16 mouse cellular contexts compared by ENCODE assay signal in the genomic region with DNA sequence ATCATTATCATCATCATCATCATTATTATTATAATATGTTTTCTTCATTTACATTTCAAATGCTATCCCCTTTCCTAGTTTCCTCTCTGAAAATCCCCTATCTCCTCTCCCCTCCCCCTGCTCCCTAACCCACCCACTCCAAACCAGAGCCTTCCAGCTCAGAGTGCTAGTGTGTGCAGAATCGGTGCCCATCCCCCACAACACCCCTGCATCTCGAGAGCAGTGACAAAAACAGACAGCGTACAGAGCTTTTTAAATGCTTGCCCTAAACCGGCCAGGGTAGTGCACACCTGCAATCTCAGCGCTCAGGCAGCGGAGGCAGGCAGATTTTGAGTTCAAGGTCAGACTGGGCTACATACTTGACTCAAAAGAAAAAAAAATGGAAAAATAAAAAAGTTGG. TPM values are rescaled to one million over a fixed set of nuclear protein-coding genes. Genes with fewer than 3 reads are reported as not detected.
A peak's percentile ranks its signal among the peaks of the same experiment; 100 is the strongest.
DNase-seq lines count a peak whose midpoint lies in the region; ATAC-seq lines count a peak whose summit lies in the region.
"Had no signal": no experiment of that assay in that cellular context is flagged by ENCODE, and none has a peak within 500 bp of the region (broad histone marks: within the 10 kb centered on the region; RNA-seq: fewer than 3 reads in every experiment).

No protein-coding gene starts in this region.

- H3K9me3 ChIP-seq in hindbrain, embryonic 11.5 days (ENCODE audit: control insufficient read depth, low read length) = no peaks in the 10 kb centered on the region
- no peaks in the 10 kb centered on the region for H3K9me3 ChIP-seq in hindbrain, embryonic 13.5 days
- H3K9me3 ChIP-seq: kidney, embryonic 15.5 days; liver, embryonic 13.5 days; neural tube, embryonic 13.5 days had no signal

- intact Hi-C loops in gastrocnemius, postnatal 14 days (cut with DNase I; ENCODE audit: low total_unique reads) = no loop called here

- H3K4me2 ChIP-seq in hindbrain, embryonic 11.5 days (replicated peaks; ENCODE audit: low read depth, low read length) = no peak overlapping the region
- no peak overlapping the region for H3K4me2 ChIP-seq in hindbrain, embryonic 13.5 days
- H3K4me2 ChIP-seq: kidney, embryonic 15.5 days; liver, embryonic 13.5 days; neural tube, embryonic 13.5 days had no signal

- H3K27ac ChIP-seq in hindbrain, embryonic 11.5 days (ENCODE audit: low read depth, low read length) = no peak overlapping the region
- H3K27ac ChIP-seq in hindbrain, embryonic 13.5 days = no peak overlapping the region
- H3K27ac ChIP-seq: hindbrain, postnatal 0 days; kidney, embryonic 15.5 days; liver, embryonic 13.5 days; neural tube, embryonic 13.5 days had no signal

- no peaks in the 10 kb centered on the region for H3K4me1 ChIP-seq in hindbrain, embryonic 11.5 days (replicated peaks; ENCODE audit: control insufficient read depth, insufficient read depth, low read length)
- no peaks in the 10 kb centered on the region for H3K4me1 ChIP-seq in hindbrain, embryonic 13.5 days (replicated peaks)
- H3K4me1 ChIP-seq: liver, embryonic 13.5 days had no signal

- ATAC-seq in hindbrain, embryonic 11.5 days (ENCODE audit: low FRiP score) = peak; percentile 51; the same call in 1 of the 2 replicates
- ATAC-seq in hindbrain, embryonic 13.5 days (ENCODE audit: low FRiP score) = no peak
- ATAC-seq: hindbrain, postnatal 0 days had no signal

- WGBS in hindbrain, embryonic 11.5 days = 33% methylated on average over 6 of the region's 6 CpGs
- WGBS in hindbrain, embryonic 13.5 days = 45% methylated on average over 6 of the region's 6 CpGs

- H3K9ac ChIP-seq in hindbrain, embryonic 11.5 days (ENCODE audit: low read depth, low read length) = no peak overlapping the region
- no peak overlapping the region for H3K9ac ChIP-seq in hindbrain, embryonic 13.5 days
- H3K9ac ChIP-seq: kidney, embryonic 15.5 days; liver, embryonic 13.5 days; neural tube, embryonic 13.5 days had no signal

- H3K27me3 ChIP-seq in hindbrain, embryonic 11.5 days (ENCODE audit: control insufficient read depth, insufficient read depth, low read length) = no peaks in the 10 kb centered on the region
- no peaks in the 10 kb centered on the region for H3K27me3 ChIP-seq in hindbrain, embryonic 13.5 days
- H3K27me3 ChIP-seq: kidney, embryonic 15.5 days; liver, embryonic 13.5 days; neural tube, embryonic 13.5 days had no signal

- no peak overlapping the region for H3K4me3 ChIP-seq in hindbrain, embryonic 11.5 days (ENCODE audit: low read depth, low read length)
- H3K4me3 ChIP-seq in hindbrain, embryonic 13.5 days = no peak overlapping the region
- H3K4me3 ChIP-seq: kidney, embryonic 15.5 days; liver, embryonic 13.5 days; neural tube, embryonic 13.5 days had no signal

- DNase-seq in hindbrain, embryonic 11.5 days (ENCODE audit: low spot score) = peak; percentile 29
- peak; percentile 33 for DNase-seq in right cerebral cortex, postnatal 14 days
- no peak for DNase-seq in right cerebral cortex, adult 18-20 months
- DNase-seq in embryo, embryonic 10.5 days (ENCODE audit: low spot score) = peak; percentile 40
- DNase-seq in gastrocnemius, postnatal 14 days = no peak
- no peak for DNase-seq in neural tube, embryonic 10.5 days (ENCODE audit: extremely low spot score, low spot score)
- DNase-seq: adrenal gland, adult 8-10 months; cerebellum, adult 9-11 months; liver, embryonic 13.5 days; lung, postnatal 10 days; thymus, adult 18-20 months had no signal

- no peaks in the 10 kb centered on the region for H3K36me3 ChIP-seq in hindbrain, embryonic 11.5 days (ENCODE audit: control insufficient read depth, insufficient read depth, low read length)
- H3K36me3 ChIP-seq in hindbrain, embryonic 13.5 days = no peaks in the 10 kb centered on the region
- H3K36me3 ChIP-seq: kidney, embryonic 15.5 days; liver, embryonic 13.5 days; neural tube, embryonic 13.5 days had no signal

RNA-seq across cellular contexts. Expression of gene Car8, which starts 22.3 kb away (rescaled TPM):
- 1.7 and 1.9 TPM in 2 replicates for polyA plus RNA-seq in hindbrain, embryonic 11.5 days (2014; fragmentation: Nextera tagmentation; extraction: Ambion mirVana)
- 2.4 and 2.5 TPM in 2 replicates for polyA plus RNA-seq in hindbrain, embryonic 13.5 days (2015; fragmentation: Nextera tagmentation; extraction: Ambion mirVana)
- total RNA-seq in gastrocnemius, postnatal 14 days (2021) = 1 to 10 TPM; 1.5 to 2.3 TPM
- total RNA-seq: granulocyte monocyte progenitor cell, adult 5-6 weeks had no signal

Comparison
In these comparisons a context has a peak if more than half of its experiments do, and no peak if none do; other contexts are left out.
1. DNase-seq: peak in hindbrain, embryonic 11.5 days (single experiment), right cerebral cortex, postnatal 14 days (single experiment) and embryo, embryonic 10.5 days (single experiment); none in right cerebral cortex, adult 18-20 months (single experiment), gastrocnemius, postnatal 14 days (single experiment) and neural tube, embryonic 10.5 days (single experiment).